Mouse (Mus musculus) kidney, adult 2 months (tissue): ENCODE measurements around the gene Klhdc10. TPM values are rescaled to one million over a fixed set of nuclear protein-coding genes. Genes with fewer than 3 reads are reported as not detected.
"Not testable (repeated sequence)": the region's sequence is repeated elsewhere in the genome, so short reads cannot be mapped to it uniquely, and the experiment has no call there.

Experiments used
- DNase-seq: peaks from one replicate; pipeline ENCODE4 v3.0.0; 2021
- H3K27ac ChIP-seq: fragments of 200-500 bp; 2 replicates; pipeline ENCODE4 v1.5.1; 2012; ENCODE audit warnings: low read depth, low read length, control low read depth, inconsistent platforms; ENCODE audit not compliant: insufficient read depth
- H3K27me3 ChIP-seq: fragments of 200-500 bp; replicated peaks from 2 replicates; pipeline ENCODE4 v1.6.1; 2012; ENCODE audit warnings: mild to moderate bottlenecking, moderate library complexity, low read length, inconsistent platforms; ENCODE audit not compliant: control insufficient read depth, insufficient read depth
- H3K36me3 ChIP-seq: fragments of 200-500 bp; 2 replicates; pipeline ENCODE4 v1.6.1; 2012; ENCODE audit warnings: mild to moderate bottlenecking, moderate library complexity, low read length, inconsistent platforms; ENCODE audit not compliant: control insufficient read depth, insufficient read depth
- H3K4me1 ChIP-seq: fragments of 200-500 bp; 2 replicates; pipeline ENCODE4 v1.6.1; 2011; ENCODE audit warnings: low read length; ENCODE audit not compliant: control insufficient read depth, insufficient read depth
- H3K4me3 ChIP-seq: fragments of 200-500 bp; 2 replicates; pipeline ENCODE4 v1.5.1; 2011; ENCODE audit warnings: mild to moderate bottlenecking, low read depth, low read length, control low read depth; ENCODE audit not compliant: insufficient read depth
- CTCF ChIP-seq: fragments of 200-500 bp; conservative IDR thresholded peaks from 2 replicates; pipeline ENCODE4 v1.5.1; 2011; ENCODE audit warnings: low read depth, mild to moderate bottlenecking, control low read depth, low read length, moderate library complexity, mixed read lengths; ENCODE audit not compliant: insufficient read depth, insufficient read length
- POLR2A ChIP-seq: fragments of 200-500 bp; IDR thresholded peaks from one replicate; pipeline ENCODE4 v1.6.1; 2011; ENCODE audit warnings: low read depth, low read length, control low read depth
- WGBS: fragments of 180-500 bp; shearing (Covaris S2); methylation state at CpG from one replicate; pipeline ENCODE4 v1.1.7; 2018; 5-methylcytosine and 5-hydroxymethylcytosine counted together
- polyA plus RNA-seq: library from polyadenylated mRNA; depleted of rRNA; stranded (reverse); fragments of >200 nt; gene quantifications from 2 replicates; pipeline ENCODE4 v1.2.3, GENCODE M21; 2012

Gene Klhdc10
- polyA plus RNA-seq, 1 experiment: 42.7 TPM

DNA sequence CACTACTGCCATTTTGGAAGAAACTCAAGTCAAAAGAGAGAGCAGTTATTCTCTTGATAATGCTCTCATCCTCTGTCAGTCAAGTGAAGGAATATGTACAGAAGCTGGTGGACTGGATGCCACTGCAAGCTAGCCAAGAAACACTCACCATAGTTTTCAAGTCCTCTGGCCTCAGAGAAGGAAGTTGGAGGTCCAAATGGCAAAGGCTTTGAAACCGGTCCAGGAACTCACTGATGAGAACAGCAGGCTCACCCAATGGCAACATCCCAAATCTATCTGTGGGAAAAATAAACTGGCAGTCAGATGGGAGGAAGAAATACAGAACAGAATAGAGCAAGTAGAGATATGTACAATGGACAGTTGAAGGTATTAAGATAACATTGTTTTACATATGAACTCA, 25.9 kb upstream of the Klhdc10 start:
- 60% methylated on average over 1 of the region's 1 CpGs for WGBS
- H3K27ac ChIP-seq: no peak overlapping the region
- H3K4me3 ChIP-seq: no peak overlapping the region
- no peaks in the 10 kb centered on the region for H3K27me3 ChIP-seq
- H3K4me1 ChIP-seq: no peaks in the 10 kb centered on the region
- TF ChIP-seq CTCF (no peak), POLR2A (no peak)
- peaks cover 8% of the 10 kb centered on the region for H3K36me3 ChIP-seq
- DNase-seq: peak; percentile 82

DNA sequence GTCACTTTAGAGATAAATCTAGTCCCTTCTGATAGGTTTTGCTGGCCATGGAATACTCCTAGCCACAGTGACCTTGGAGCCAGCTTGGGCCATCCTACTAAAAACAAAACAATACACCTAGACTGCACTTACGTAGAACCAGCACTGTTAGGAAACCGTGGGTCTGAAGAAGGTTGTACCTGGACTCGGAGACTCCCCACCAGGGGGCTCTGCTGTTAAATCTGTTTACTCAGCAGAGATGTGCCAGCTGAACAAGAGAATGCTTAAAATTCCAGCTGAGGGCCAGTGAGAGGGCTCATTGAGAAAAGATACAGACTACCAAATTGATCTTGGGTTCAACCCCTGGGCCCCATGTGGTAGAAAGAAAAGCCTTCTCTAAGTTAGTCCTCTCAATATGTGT, 20.6 kb upstream of the Klhdc10 start:
- Histone ChIP-seq H3K4me1 (no peaks in the 10 kb centered on the region), H3K4me3 (no peak overlapping the region), H3K36me3 (peaks cover 10% of the 10 kb centered on the region; the same call in 1 of the 2 replicates), H3K27me3 (no peaks in the 10 kb centered on the region), H3K27ac (no peak overlapping the region)
- TF ChIP-seq CTCF (no peak), POLR2A (no peak)
- WGBS: 56% methylated on average over 3 of the region's 3 CpGs
- DNase-seq: no peak

DNA sequence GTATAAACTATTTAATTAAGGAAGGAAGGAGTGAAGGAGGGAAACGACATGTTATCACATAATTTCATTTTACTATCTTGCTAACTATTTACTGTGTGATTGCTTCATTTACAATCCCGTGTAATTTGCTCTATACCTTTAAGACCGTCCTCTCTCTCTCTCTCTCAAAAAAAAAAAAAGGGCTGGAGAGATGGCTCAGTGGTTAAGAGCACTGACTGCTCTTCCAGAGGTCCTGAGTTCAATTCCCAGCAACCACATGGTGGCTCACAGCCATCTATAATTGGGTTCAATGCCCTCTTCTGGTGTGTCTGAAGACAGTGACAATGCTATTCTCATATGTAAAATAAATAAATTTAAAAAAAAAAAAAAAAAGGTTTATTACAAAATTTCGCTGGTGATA, 11.4 kb upstream of the Klhdc10 start:
- H3K4me3 ChIP-seq: peak overlapping the region; percentile 98
- H3K36me3 ChIP-seq, H3K27ac ChIP-seq, H3K4me1 ChIP-seq, DNase-seq, H3K27me3 ChIP-seq: not testable (repeated sequence)
- WGBS: 10% methylated on average over 4 of the region's 4 CpGs

DNA sequence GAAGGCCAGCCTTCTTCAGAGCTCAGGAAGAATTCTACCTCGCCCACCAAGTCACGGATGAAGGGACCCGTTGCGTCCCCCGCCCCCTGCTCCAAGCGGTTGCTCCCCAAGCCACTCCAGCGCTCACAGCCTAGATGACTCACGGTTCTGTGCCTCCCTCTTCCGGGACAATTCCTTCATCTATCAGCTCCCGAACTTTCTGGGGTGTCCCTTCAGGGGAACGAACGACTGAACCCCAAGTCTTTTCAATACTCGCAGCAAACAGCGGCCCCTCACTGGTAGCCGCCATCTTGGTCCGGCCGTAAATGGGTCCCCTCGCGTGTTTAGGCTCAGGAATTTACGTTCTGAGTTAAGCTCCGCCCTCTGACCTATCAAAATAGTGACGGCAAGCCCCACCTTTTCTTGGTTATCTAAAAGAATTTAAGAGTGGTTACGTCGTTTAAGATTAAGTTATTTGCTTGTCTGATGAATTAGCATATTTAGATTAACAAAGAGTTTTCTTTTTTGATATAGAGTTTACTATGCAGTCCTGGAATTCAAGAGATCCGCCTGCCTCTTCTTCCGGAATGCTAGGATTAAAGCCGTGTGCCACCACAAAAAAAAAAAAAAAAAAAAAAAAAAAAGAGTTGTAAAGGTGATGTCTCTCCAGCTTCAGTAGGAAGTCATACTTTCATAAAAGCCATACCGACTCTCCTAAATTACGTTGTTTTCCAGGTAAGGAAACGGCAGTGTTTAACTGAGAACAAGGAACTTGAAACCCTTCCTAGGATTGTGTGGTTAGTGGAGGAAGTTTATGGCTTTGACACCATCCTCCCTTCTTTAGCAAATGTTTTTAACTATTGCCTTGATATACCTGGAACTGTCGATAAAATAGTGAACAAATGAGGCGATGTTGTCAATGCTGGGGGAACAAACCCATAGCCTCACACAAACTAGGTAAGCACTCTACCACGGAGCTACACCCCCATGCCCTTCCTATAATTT, 10.7 kb upstream of the Klhdc10 start, which contains the start of gene Zc3hc1:
Zc3hc1 (minus strand) TSS at position 315 of the 984 bp plus-strand sequence.
- H3K27ac ChIP-seq: 0 out of 2 replicates have a peak within 1 kb of the TSS, but pooled peaks have one; percentile 65
- no peaks in the 10 kb centered on the region for H3K36me3 ChIP-seq
- peak; percentile 89 for DNase-seq
- WGBS: 12% methylated on average over 33 of the region's 33 CpGs
- TF ChIP-seq POLR2A: no peak
- no peak for TF ChIP-seq CTCF
- H3K4me3 ChIP-seq: peak within 1 kb of the TSS; percentile 98
- H3K27me3 ChIP-seq: no peaks in the 10 kb centered on the region
- no peaks in the 10 kb centered on the region for H3K4me1 ChIP-seq

DNA sequence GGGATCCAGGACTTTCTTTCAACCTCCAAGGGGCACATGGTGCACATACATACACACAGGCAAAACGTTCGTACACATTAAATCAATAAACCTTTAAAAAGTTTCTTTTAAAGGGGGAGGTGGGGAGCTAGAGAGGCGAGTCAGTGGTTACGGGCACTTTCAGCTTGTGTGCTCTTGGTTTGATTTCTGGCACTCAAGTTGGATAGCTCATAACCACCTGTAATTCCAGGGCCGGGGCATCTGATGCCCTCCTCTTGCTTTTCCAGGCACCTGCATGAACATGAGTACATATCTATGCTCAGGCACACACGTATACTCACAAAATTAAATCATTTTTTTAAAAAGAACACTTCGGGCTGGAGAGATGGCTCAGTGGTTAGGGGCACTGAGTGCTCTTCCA, 9.7 kb upstream of the Klhdc10 start:
- Histone ChIP-seq H3K27ac (no peak overlapping the region), H3K4me1 (no peaks in the 10 kb centered on the region), H3K27me3 (no peaks in the 10 kb centered on the region), H3K36me3 (no peaks in the 10 kb centered on the region), H3K4me3 (no peak overlapping the region)
- no peak for TF ChIP-seq CTCF
- TF ChIP-seq POLR2A: no peak
- 89% methylated on average over 7 of the region's 7 CpGs for WGBS
- DNase-seq: no peak

DNA sequence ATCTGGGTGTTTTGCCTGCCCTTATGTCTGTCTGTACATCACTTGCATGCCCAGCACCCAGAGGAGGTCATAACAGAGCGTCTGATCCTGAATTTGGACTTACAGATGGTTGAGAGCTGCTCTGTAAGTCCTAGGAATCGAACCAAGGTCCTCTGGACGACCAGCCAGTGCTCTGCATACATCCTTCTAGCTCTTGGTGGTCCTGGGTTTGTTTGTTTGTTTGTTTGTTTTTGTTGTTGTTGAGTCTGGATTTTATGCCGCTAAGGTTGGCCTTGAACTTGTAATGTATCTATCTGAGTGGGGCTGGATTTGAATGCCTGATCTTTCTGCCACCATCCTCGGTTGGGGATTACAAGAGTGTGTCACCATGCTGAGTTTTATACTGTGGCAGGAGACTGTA, 1.5 kb upstream of the Klhdc10 start:
- no peak overlapping the region for H3K27ac ChIP-seq
- H3K27me3 ChIP-seq: no peaks in the 10 kb centered on the region
- H3K4me1 ChIP-seq: peaks cover 2% of the 10 kb centered on the region; the same call in 1 of the 2 replicates
- no peak overlapping the region for H3K4me3 ChIP-seq
- no peak for DNase-seq
- no peaks in the 10 kb centered on the region for H3K36me3 ChIP-seq
- WGBS: 78% methylated on average over 5 of the region's 5 CpGs
- TF ChIP-seq CTCF (no peak), POLR2A (no peak)

DNA sequence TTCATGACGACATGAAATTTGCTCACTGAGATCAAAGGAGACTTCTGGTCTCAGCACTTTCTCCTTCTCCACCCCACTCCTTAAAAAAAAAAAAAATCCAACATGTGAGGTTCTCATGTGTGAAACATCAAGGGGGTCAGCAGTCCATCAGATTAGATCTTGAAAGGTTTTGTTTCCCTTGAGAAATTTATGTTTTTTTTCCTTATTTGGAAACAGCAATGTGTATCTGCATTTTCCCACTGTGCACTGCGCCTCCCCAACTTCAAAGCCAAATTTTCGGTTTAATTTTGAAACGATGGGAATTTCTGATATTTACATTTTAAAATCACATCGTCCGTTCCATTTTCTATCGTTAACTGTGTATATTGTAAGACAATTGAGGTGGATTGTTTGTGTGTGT, 952 bp upstream of the Klhdc10 start:
- Histone ChIP-seq H3K4me3 (no peak overlapping the region), H3K27me3 (no peaks in the 10 kb centered on the region), H3K4me1 (peaks cover 2% of the 10 kb centered on the region; the same call in 1 of the 2 replicates), H3K27ac (no peak overlapping the region), H3K36me3 (no peaks in the 10 kb centered on the region)
- no peak for DNase-seq
- TF ChIP-seq CTCF (no peak), POLR2A (no peak)
- WGBS: 3% methylated on average over 7 of the region's 7 CpGs
